Mouse (Mus musculus) CH12.LX (cell line): ENCODE results near the gene Gmpr.

Experiments used
- CTCF ChIP-seq, 2 experiments: IDR thresholded peaks in 1 of 2; conservative IDR thresholded peaks in 1 of 2; 2 replicates each; pipeline ENCODE4 v1.5.1; 2011 to 2012; ENCODE audit warnings: low read depth in 2 of 2, low read length in 2 of 2, improper control_type of control experiment in 1 of 2, inconsistent platforms in 1 of 2, mild to moderate bottlenecking in 1 of 2, moderate library complexity in 1 of 2
- UBTF ChIP-seq: IDR thresholded peaks from 2 replicates; pipeline ENCODE4 v1.6.1; 2012; ENCODE audit warnings: low read depth, mild to moderate bottlenecking, inconsistent platforms, low read length, improper control_type of control experiment, moderate library complexity

- TF ChIP-seq CTCF (conservative IDR thresholded peaks at IDR 0.05 in 1 of 2, IDR thresholded peaks at IDR 0.05 in 1 of 2; ENCODE audit: low read depth in 2 of 2, low read length in 2 of 2) (peak; percentile 94 to 98), UBTF (no peak)
Measured at GRCm38 (mm10) chr13:45477183-45477582, 30.1 kb upstream of the Gmpr start.
